Mouse (Mus musculus) cortical plate, adult 2 months (tissue): ENCODE measurements around the gene Rbm28.

Source experiments
- CTCF ChIP-seq: fragments of 200-500 bp; IDR thresholded peaks from 2 replicates; pipeline ENCODE4 v1.5.1; 2011; ENCODE audit warnings: mild to moderate bottlenecking, control low read depth, low read length; ENCODE audit not compliant: insufficient read depth; ENCODE audit errors: extremely low read depth
- POLR2A ChIP-seq: fragments of 200-500 bp; IDR thresholded peaks from 2 replicates; pipeline ENCODE4 v1.6.1; 2011; ENCODE audit warnings: mild to moderate bottlenecking, low read length, control low read depth; ENCODE audit not compliant: insufficient read depth; ENCODE audit errors: extremely low read depth

DNA sequence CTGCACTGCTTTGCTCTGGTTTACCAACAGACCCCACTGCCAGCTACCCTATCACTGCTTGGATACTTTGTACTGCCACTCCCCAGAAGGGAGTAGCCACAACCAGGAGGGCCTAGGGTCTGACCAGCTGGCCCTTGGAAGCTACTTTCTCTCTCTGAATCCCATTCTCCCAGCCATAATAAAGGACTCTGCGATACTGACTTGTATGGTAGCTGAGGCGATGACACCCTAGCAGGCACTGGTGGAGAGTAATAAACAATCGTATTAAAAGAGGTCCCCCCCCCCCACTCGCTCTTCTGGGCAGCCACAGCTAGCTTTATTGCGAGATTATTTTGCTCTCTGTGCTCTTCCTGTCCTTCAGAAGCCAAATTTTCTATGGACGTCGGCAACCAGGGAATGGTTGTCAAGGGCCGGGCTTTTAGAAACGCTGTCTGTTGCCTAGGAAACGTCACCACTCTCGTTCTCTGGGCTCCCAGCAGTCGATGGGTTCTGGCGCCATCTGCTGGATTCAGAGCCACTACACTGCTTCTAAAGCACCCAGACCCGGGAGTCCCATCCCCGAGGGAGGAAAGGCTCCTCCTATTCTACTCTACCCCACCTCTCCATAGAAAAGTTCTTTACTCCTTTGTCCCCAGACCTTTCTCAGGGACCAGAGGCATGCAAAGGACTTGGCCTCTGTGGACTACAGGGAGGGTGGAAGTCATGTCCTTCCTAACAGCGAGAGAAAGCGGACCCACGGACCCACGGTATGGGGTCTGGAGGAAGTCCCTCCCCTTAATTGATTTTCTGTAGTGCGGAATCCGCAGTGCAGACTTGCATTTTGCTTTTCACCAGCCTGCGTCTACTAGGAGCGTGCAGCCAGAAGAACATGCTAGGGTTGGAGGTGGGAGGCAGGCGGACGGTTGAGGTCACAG lies 33.8 kb upstream of the Rbm28 start:
- no peak for TF ChIP-seq POLR2A
- TF ChIP-seq CTCF = peak; percentile 88
